Mouse (Mus musculus) midbrain, embryonic 15.5 days (tissue): ENCODE data around the gene Cep135. TPM values are rescaled to one million over a fixed set of nuclear protein-coding genes. Genes with fewer than 3 reads are reported as not detected.

ENCODE experiments used
- ATAC-seq: fragments of 200-750 bp; cut with Nextera tagmentation; replicated peaks from 2 replicates; pipeline ENCODE4 v1.8.0; 2017; ENCODE audit warnings: moderate TSS enrichment
- H3K27ac ChIP-seq: fragments of 300-500 bp; sonication (generic); 2 replicates; pipeline ENCODE4 v1.5.1; 2015; ENCODE audit warnings: mild to moderate bottlenecking, inconsistent platforms
- H3K27me3 ChIP-seq: fragments of 300-500 bp; sonication (generic); replicated peaks from 2 replicates; pipeline ENCODE4 v1.6.1; 2015; ENCODE audit warnings: inconsistent platforms
- H3K36me3 ChIP-seq: fragments of 300-500 bp; sonication (generic); replicated peaks from 2 replicates; pipeline ENCODE4 v1.6.1; 2015; ENCODE audit warnings: inconsistent platforms
- H3K4me1 ChIP-seq: fragments of 300-500 bp; sonication (generic); 2 replicates; pipeline ENCODE4 v1.6.1; 2015; ENCODE audit warnings: inconsistent platforms
- H3K4me2 ChIP-seq: fragments of 300-500 bp; sonication (generic); 2 replicates; pipeline ENCODE4 v1.6.1; 2015; ENCODE audit warnings: inconsistent platforms, mild to moderate bottlenecking, moderate library complexity
- H3K4me3 ChIP-seq: fragments of 300-500 bp; sonication (generic); 2 replicates; pipeline ENCODE4 v1.5.1; 2015; ENCODE audit warnings: mild to moderate bottlenecking, inconsistent platforms
- H3K9ac ChIP-seq: fragments of 300-500 bp; sonication (generic); 2 replicates; pipeline ENCODE4 v1.6.1; 2015; ENCODE audit warnings: mild to moderate bottlenecking, inconsistent platforms
- H3K9me3 ChIP-seq: fragments of 300-500 bp; sonication (generic); 2 replicates; pipeline ENCODE4 v1.6.1; 2016; ENCODE audit warnings: inconsistent platforms
- WGBS: fragments of 180-500 bp; shearing (Covaris S2); methylation state at CpG from one replicate; pipeline ENCODE4 v1.1.7; 2015; ENCODE audit warnings: mixed read lengths; 5-methylcytosine and 5-hydroxymethylcytosine counted together
- polyA plus RNA-seq: library from polyadenylated mRNA; unstranded; fragments of >200 nt; fragmentation: Nextera tagmentation; extraction: Ambion mirVana; gene quantifications from 2 replicates; pipeline ENCODE4 v1.2.1, GENCODE M21; 2015

Cep135 gene
- polyA plus RNA-seq, 1 experiment from 2014 or later, result 3.7 TPM

GRCm38 (mm10) chr5:76609702-76610370 lies 21.3 kb downstream of the Cep135 start:
- H3K9me3 ChIP-seq, result no peaks in the 10 kb centered on the region
- H3K27ac ChIP-seq, result no peak overlapping the region
- H3K4me3 ChIP-seq, result no peak overlapping the region
- H3K9ac ChIP-seq, result no peak overlapping the region
- 95% methylated on average over 8 of the region's 8 CpGs for WGBS
- ATAC-seq, result no peak
- H3K4me2 ChIP-seq, result no peak overlapping the region
- H3K27me3 ChIP-seq, result no peaks in the 10 kb centered on the region
- peaks cover 8% of the 10 kb centered on the region; the same call in 1 of the 2 replicates for H3K36me3 ChIP-seq
- H3K4me1 ChIP-seq, result no peaks in the 10 kb centered on the region

GRCm38 (mm10) chr5:76612867-76613499 lies 24.5 kb downstream of the Cep135 start:
- peaks cover 4% of the 10 kb centered on the region for H3K36me3 ChIP-seq

GRCm38 (mm10) chr5:76615276-76615675 lies 26.8 kb downstream of the Cep135 start:
- H3K9me3 ChIP-seq, result no peaks in the 10 kb centered on the region
- WGBS, result 89% methylated on average over 8 of the region's 8 CpGs
- H3K27me3 ChIP-seq, result no peaks in the 10 kb centered on the region
- no peaks in the 10 kb centered on the region for H3K4me1 ChIP-seq
- H3K4me2 ChIP-seq, result no peak overlapping the region
- no peak overlapping the region for H3K27ac ChIP-seq
- H3K36me3 ChIP-seq, result peaks cover 4% of the 10 kb centered on the region
- no peak overlapping the region for H3K9ac ChIP-seq
- H3K4me3 ChIP-seq, result no peak overlapping the region
- ATAC-seq, result no peak

More at GRCm38 (mm10) chr5:76612867-76613499, 24.5 kb downstream of the Cep135 start:
- H3K27ac ChIP-seq, result no peak overlapping the region
- no peak overlapping the region for H3K9ac ChIP-seq
- no peaks in the 10 kb centered on the region for H3K4me1 ChIP-seq
- no peak for ATAC-seq
- 85% methylated on average over 6 of the region's 6 CpGs for WGBS
- H3K4me3 ChIP-seq, result no peak overlapping the region
- H3K4me2 ChIP-seq, result no peak overlapping the region
- H3K9me3 ChIP-seq, result no peaks in the 10 kb centered on the region
- H3K27me3 ChIP-seq, result no peaks in the 10 kb centered on the region

GRCm38 (mm10) chr5:76616196-76616747 lies 27.8 kb downstream of the Cep135 start:
- Histone ChIP-seq H3K4me2 (no peak overlapping the region), H3K27me3 (no peaks in the 10 kb centered on the region), H3K27ac (no peak overlapping the region), H3K9ac (no peak overlapping the region), H3K9me3 (no peaks in the 10 kb centered on the region), H3K4me3 (no peak overlapping the region), H3K4me1 (no peaks in the 10 kb centered on the region), H3K36me3 (no peaks in the 10 kb centered on the region; the same call in none of the 2 replicates)
- no peak for ATAC-seq
- 87% methylated on average over 2 of the region's 2 CpGs for WGBS

- Histone ChIP-seq H3K9me3 (no peaks in the 10 kb centered on the region), H3K36me3 (no peaks in the 10 kb centered on the region; the same call in none of the 2 replicates), H3K4me3 (no peak overlapping the region), H3K4me1 (no peaks in the 10 kb centered on the region), H3K27me3 (no peaks in the 10 kb centered on the region), H3K27ac (no peak overlapping the region), H3K4me2 (no peak overlapping the region), H3K9ac (no peak overlapping the region)
- no peak for ATAC-seq
- WGBS, result 85% methylated on average over 7 of the region's 7 CpGs
Observed at GRCm38 (mm10) chr5:76618750-76619149, 30.3 kb downstream of the Cep135 start.

GRCm38 (mm10) chr5:76623759-76624158 lies 35.3 kb downstream of the Cep135 start:
- 97% methylated on average over 9 of the region's 9 CpGs for WGBS
- no peaks in the 10 kb centered on the region for H3K36me3 ChIP-seq
- H3K4me1 ChIP-seq, result no peaks in the 10 kb centered on the region
- ATAC-seq, result no peak
- no peak overlapping the region for H3K4me2 ChIP-seq
- H3K4me3 ChIP-seq, result no peak overlapping the region
- H3K27ac ChIP-seq, result no peak overlapping the region
- no peaks in the 10 kb centered on the region for H3K27me3 ChIP-seq
- H3K9ac ChIP-seq, result no peak overlapping the region
- H3K9me3 ChIP-seq, result no peaks in the 10 kb centered on the region

- 93% methylated on average over 1 of the region's 1 CpGs for WGBS
- H3K36me3 ChIP-seq, result 0 out of 2 replicates have a peak, but pooled peaks cover 2% of the 10 kb centered on the region
Observed at GRCm38 (mm10) chr5:76627770-76628169, 39.3 kb downstream of the Cep135 start.

GRCm38 (mm10) chr5:76634012-76634411 lies 45.5 kb downstream of the Cep135 start:
- no peak overlapping the region for H3K4me2 ChIP-seq
- WGBS, result 83% methylated on average over 10 of the region's 10 CpGs
- peaks cover 12% of the 10 kb centered on the region; the same call in 1 of the 2 replicates for H3K36me3 ChIP-seq

More at GRCm38 (mm10) chr5:76627770-76628169, 39.3 kb downstream of the Cep135 start:
- H3K27me3 ChIP-seq, result no peaks in the 10 kb centered on the region
- no peak overlapping the region for H3K4me2 ChIP-seq
- H3K4me1 ChIP-seq, result no peaks in the 10 kb centered on the region
- H3K4me3 ChIP-seq, result no peak overlapping the region
- H3K27ac ChIP-seq, result no peak overlapping the region
- no peak overlapping the region for H3K9ac ChIP-seq
- no peak for ATAC-seq
- no peaks in the 10 kb centered on the region for H3K9me3 ChIP-seq

GRCm38 (mm10) chr5:76635592-76635991 lies 47.1 kb downstream of the Cep135 start:
- Histone ChIP-seq H3K4me1 (no peaks in the 10 kb centered on the region), H3K9ac (no peak overlapping the region), H3K4me2 (no peak overlapping the region), H3K27ac (no peak overlapping the region), H3K4me3 (no peak overlapping the region), H3K9me3 (no peaks in the 10 kb centered on the region), H3K36me3 (peaks cover 16% of the 10 kb centered on the region; the same call in 1 of the 2 replicates), H3K27me3 (no peaks in the 10 kb centered on the region)
- 94% methylated on average over 2 of the region's 2 CpGs for WGBS
- ATAC-seq, result no peak

More at GRCm38 (mm10) chr5:76634012-76634411, 45.5 kb downstream of the Cep135 start:
- Histone ChIP-seq H3K27me3 (no peaks in the 10 kb centered on the region), H3K4me3 (no peak overlapping the region), H3K9ac (no peak overlapping the region), H3K9me3 (no peaks in the 10 kb centered on the region), H3K27ac (no peak overlapping the region), H3K4me1 (no peaks in the 10 kb centered on the region)
- no peak for ATAC-seq

- no peak for ATAC-seq
- Histone ChIP-seq H3K4me1 (no peaks in the 10 kb centered on the region), H3K27ac (no peak overlapping the region), H3K36me3 (0 out of 2 replicates have a peak, but pooled peaks cover 6% of the 10 kb centered on the region), H3K4me3 (no peak overlapping the region), H3K4me2 (no peak overlapping the region), H3K27me3 (no peaks in the 10 kb centered on the region), H3K9ac (no peak overlapping the region), H3K9me3 (no peaks in the 10 kb centered on the region)
- WGBS, result 93% methylated on average over 4 of the region's 4 CpGs
Observed at GRCm38 (mm10) chr5:76642076-76642475, 53.6 kb downstream of the Cep135 start.

- ATAC-seq, result no peak
- H3K4me2 ChIP-seq, result no peak overlapping the region
- no peak overlapping the region for H3K9ac ChIP-seq
- H3K4me3 ChIP-seq, result no peak overlapping the region
- no peaks in the 10 kb centered on the region for H3K27me3 ChIP-seq
- WGBS, result 93% methylated on average over 7 of the region's 7 CpGs
- H3K36me3 ChIP-seq, result 0 out of 2 replicates have a peak, but pooled peaks cover 6% of the 10 kb centered on the region
- no peak overlapping the region for H3K27ac ChIP-seq
- no peaks in the 10 kb centered on the region for H3K9me3 ChIP-seq
- no peaks in the 10 kb centered on the region for H3K4me1 ChIP-seq
Observed at GRCm38 (mm10) chr5:76644234-76644633, 55.7 kb downstream of the Cep135 start.

- no peak overlapping the region for H3K4me2 ChIP-seq
- H3K36me3 ChIP-seq, result 0 out of 2 replicates have a peak, but pooled peaks cover 3% of the 10 kb centered on the region
- no peaks in the 10 kb centered on the region for H3K4me1 ChIP-seq
- 94% methylated on average over 10 of the region's 10 CpGs for WGBS
- no peak overlapping the region for H3K9ac ChIP-seq
- no peaks in the 10 kb centered on the region for H3K9me3 ChIP-seq
- H3K27me3 ChIP-seq, result no peaks in the 10 kb centered on the region
- H3K4me3 ChIP-seq, result no peak overlapping the region
- no peak for ATAC-seq
- no peak overlapping the region for H3K27ac ChIP-seq
Observed at GRCm38 (mm10) chr5:76645091-76645868, 56.8 kb downstream of the Cep135 start.
